Mouse (Mus musculus) ES-Bruce4 (cell line): ENCODE measurements around the gene Terf2ip. TPM values are rescaled to one million over a fixed set of nuclear protein-coding genes. Genes with fewer than 3 reads are reported as not detected.

Source experiments
- H3K27ac ChIP-seq: 2 replicates; pipeline ENCODE4 v1.5.1; 2012; ENCODE audit warnings: low read length, inconsistent platforms; ENCODE audit not compliant: insufficient read depth
- H3K27me3 ChIP-seq: 2 replicates; pipeline ENCODE4 v1.6.1; 2012; ENCODE audit warnings: mild to moderate bottlenecking, low read length, inconsistent platforms; ENCODE audit not compliant: control insufficient read depth, poor library complexity, insufficient read depth, severe bottlenecking
- H3K36me3 ChIP-seq: 2 replicates; pipeline ENCODE4 v1.6.1; 2012; ENCODE audit warnings: inconsistent platforms, mild to moderate bottlenecking, low read length, moderate library complexity; ENCODE audit not compliant: control insufficient read depth, poor library complexity, insufficient read depth, severe bottlenecking
- H3K4me1 ChIP-seq: one replicate; pipeline ENCODE4 v1.8.1; 2011; ENCODE audit warnings: low read length; ENCODE audit not compliant: control insufficient read depth, insufficient read depth
- H3K4me3 ChIP-seq: 2 replicates; pipeline ENCODE4 v1.5.1; 2011; ENCODE audit warnings: low read depth, mild to moderate bottlenecking, low read length
- H3K9ac ChIP-seq: 2 replicates; pipeline ENCODE4 v1.6.1; 2012; ENCODE audit warnings: low read depth, mild to moderate bottlenecking, inconsistent platforms; ENCODE audit not compliant: poor library complexity, severe bottlenecking
- H3K9me3 ChIP-seq: replicated peaks from 2 replicates; pipeline ENCODE4 v1.6.1; 2012; ENCODE audit warnings: mild to moderate bottlenecking, low read length, inconsistent platforms; ENCODE audit not compliant: control insufficient read depth, poor library complexity, insufficient read depth, severe bottlenecking
- CTCF ChIP-seq: IDR thresholded peaks from one replicate; pipeline ENCODE4 v1.8.1; 2011; ENCODE audit warnings: low read depth, low read length
- EP300 ChIP-seq: IDR thresholded peaks from 2 replicates; pipeline ENCODE4 v1.6.1; 2011; ENCODE audit warnings: low read depth, low read length; ENCODE audit not compliant: insufficient read depth
- POLR2A ChIP-seq: IDR thresholded peaks from one replicate; pipeline ENCODE4 v1.8.1; 2011; ENCODE audit warnings: low read length; ENCODE audit not compliant: insufficient read depth
- polyA plus RNA-seq: library from polyadenylated mRNA; stranded (reverse); fragments of >200 nt; gene quantifications from 2 replicates; pipeline ENCODE4 v1.2.4, GENCODE M21; 2011; ENCODE audit warnings: low read depth; ENCODE audit not compliant: missing spikeins, insufficient read depth, insufficient read length

The Terf2ip gene
- polyA plus RNA-seq, 1 experiment = 10.3 TPM

DNA sequence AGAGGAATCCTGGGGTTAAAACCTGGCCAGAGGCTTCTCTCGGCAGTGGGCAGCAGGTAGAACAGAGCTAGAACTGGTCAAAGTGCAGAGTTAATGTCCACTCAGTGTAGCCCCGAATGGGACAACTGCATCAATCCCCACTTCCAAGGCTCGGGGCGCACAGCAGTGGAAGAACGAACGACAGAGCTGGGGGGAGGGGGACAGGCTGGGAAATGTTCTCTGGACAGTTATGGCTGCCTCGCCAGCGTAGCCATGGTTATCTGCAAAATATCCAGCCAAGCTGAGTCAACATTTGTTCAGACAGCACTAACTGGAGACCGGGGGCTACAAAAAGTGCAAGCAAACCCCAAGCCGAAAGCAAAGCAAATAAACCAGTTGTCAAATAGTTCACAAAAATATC, 33.1 kb upstream of the Terf2ip start:
- H3K36me3 ChIP-seq = peaks cover 65% of the 10 kb centered on the region
- H3K9me3 ChIP-seq = peaks cover 13% of the 10 kb centered on the region
- no peak overlapping the region for H3K4me3 ChIP-seq
- H3K27me3 ChIP-seq = no peaks in the 10 kb centered on the region
- no peak for TF ChIP-seq POLR2A
- no peak for TF ChIP-seq CTCF
- no peak for TF ChIP-seq EP300
- H3K27ac ChIP-seq = no peak overlapping the region
- no peak overlapping the region for H3K9ac ChIP-seq
- no peaks in the 10 kb centered on the region for H3K4me1 ChIP-seq

DNA sequence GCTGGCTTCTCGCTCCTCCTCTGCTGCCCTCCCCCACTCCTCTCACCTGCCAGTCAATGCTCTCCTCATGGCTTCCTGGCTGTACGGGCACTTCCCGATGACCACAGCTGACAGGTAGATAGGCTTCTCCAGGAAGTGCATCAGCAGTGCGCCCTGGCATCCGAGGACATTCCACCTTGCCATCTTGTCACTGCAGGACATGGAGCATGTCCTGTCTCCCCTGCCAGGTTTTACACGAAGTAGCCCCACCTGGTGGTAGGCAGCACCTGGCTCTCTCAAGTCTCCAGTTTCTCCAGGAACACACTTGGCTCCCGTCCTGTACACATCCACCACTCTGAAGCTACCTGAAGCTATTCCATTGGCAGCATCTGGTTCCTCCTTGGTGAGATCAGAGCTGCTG, 29.1 kb upstream of the Terf2ip start:
- Histone ChIP-seq H3K27ac (no peak overlapping the region), H3K4me1 (no peaks in the 10 kb centered on the region), H3K36me3 (peaks cover 64% of the 10 kb centered on the region), H3K27me3 (no peaks in the 10 kb centered on the region), H3K9ac (no peak overlapping the region), H3K9me3 (no peaks in the 10 kb centered on the region), H3K4me3 (no peak overlapping the region)
- TF ChIP-seq EP300 = no peak
- TF ChIP-seq CTCF = peak; percentile 84
- TF ChIP-seq POLR2A = no peak

DNA sequence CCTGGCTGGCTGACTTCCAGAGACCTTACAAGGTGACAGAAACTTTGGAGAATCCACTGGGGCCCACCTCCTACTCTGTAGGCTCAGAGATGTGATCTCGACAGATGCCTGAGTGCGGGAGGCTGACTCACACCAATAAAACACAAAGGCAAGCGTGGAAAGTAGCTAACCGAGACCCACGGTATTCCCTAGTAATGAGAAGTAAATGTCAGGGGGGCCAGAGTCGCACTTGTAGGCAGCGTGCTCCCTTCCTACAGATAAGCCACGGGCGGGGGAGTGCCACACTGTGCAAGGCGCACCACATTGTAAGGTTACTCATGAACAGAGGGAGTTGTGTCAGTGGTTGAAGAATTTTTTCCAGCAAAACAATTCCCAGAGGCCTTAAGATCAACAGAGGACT, 26.7 kb upstream of the Terf2ip start:
- Histone ChIP-seq H3K4me3 (no peak overlapping the region), H3K36me3 (peaks cover 72% of the 10 kb centered on the region), H3K9ac (no peak overlapping the region), H3K4me1 (no peaks in the 10 kb centered on the region), H3K27ac (no peak overlapping the region), H3K27me3 (no peaks in the 10 kb centered on the region), H3K9me3 (no peaks in the 10 kb centered on the region)
- TF ChIP-seq EP300 (no peak), POLR2A (no peak), CTCF (no peak)

DNA sequence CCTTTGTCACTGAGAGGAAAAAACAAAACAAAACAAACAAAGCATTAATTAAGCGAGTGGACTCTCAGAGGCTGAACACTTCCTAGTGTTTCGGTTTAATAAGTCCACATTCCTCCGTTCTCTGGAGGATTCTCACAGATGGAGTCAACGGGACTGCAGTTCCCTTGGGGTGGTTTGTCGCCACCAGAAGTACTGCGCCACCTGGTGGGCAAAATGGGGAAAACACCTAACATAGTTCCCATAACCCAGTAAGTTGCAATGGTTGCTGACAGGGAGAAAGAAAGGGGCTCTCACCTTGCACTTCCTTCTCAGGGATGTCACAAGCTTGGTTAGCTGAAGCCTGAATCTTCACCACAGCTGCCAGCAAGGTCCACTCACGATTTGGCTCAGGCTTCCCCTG, 21.3 kb upstream of the Terf2ip start:
- no peak for TF ChIP-seq EP300
- no peak for TF ChIP-seq POLR2A
- peak; percentile 91 for TF ChIP-seq CTCF
- H3K9me3 ChIP-seq = no peaks in the 10 kb centered on the region
- no peaks in the 10 kb centered on the region for H3K27me3 ChIP-seq
- peaks cover 59% of the 10 kb centered on the region for H3K36me3 ChIP-seq
- no peak overlapping the region for H3K27ac ChIP-seq
- H3K4me3 ChIP-seq = no peak overlapping the region
- no peak overlapping the region for H3K9ac ChIP-seq
- no peaks in the 10 kb centered on the region for H3K4me1 ChIP-seq

DNA sequence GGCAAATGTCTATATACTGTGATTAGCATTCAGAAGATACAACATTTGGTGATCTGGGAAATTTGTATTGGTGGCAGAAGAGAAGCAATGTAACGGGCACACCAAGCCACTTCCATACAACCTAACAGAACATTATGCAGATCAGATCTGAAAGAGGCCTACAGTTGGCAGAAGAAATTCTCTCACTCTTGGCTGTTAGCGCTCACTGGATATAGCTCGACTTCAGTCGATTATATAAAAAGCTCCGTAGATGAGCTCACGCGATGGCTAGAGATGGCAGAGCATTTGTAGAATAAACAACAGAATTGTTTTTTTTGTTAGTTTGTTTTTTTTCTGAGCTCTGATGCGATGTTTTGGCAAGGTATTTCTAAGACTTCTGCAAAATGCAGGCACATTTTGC, 19.9 kb upstream of the Terf2ip start:
- Histone ChIP-seq H3K4me1 (no peaks in the 10 kb centered on the region), H3K4me3 (no peak overlapping the region), H3K27ac (no peak overlapping the region), H3K27me3 (no peaks in the 10 kb centered on the region), H3K36me3 (peaks cover 58% of the 10 kb centered on the region), H3K9ac (peak overlapping the region; percentile 73), H3K9me3 (no peaks in the 10 kb centered on the region)
- TF ChIP-seq CTCF (no peak), POLR2A (no peak), EP300 (no peak)

DNA sequence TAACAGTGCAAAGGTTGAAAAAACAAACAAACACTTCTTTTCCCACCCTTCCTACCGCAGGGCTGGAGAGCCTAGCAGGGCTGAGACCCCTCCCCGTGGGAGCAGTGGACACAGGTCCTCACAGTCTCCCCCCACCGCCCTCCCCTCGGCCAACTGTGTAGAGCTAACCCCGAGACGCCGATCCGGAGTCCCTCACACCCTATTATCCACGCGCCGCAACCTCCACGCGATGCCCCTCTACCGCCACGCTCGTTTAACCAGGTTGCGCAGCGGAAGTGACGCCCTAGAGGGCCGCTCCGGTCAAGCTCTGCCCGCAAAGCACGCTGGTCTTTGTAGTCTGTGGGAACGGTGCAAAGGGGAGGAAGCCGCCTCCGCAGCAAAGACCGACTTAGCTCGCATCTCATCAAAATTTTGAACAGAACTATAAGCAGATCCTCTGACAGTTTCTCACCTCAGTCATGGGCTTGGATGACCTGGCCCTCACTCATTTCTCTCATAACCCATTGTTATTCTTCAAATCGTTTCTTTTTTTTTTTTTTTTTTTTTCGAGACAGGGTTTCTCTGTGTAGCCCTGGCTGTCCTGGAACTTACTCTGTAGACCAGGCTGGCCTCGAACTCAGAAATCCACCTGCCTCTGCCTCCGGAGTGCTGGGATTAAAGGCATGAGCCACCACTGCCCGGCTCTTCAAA, 19.0 kb upstream of the Terf2ip start, which contains the start of gene Adat1:
Adat1 (minus strand) TSS at position 290 of the 690 bp plus-strand sequence.
- TF ChIP-seq POLR2A (no peak), EP300 (no peak), CTCF (no peak)
- Histone ChIP-seq H3K9me3 (no peaks in the 10 kb centered on the region), H3K9ac (peak within 1 kb of the TSS; percentile 73), H3K27ac (no peak within 1 kb of the TSS), H3K4me1 (no peaks in the 10 kb centered on the region), H3K4me3 (peak within 1 kb of the TSS; percentile 87), H3K36me3 (peaks cover 59% of the 10 kb centered on the region), H3K27me3 (no peaks in the 10 kb centered on the region)
